Mouse (Mus musculus) heart, embryonic 16.5 days (tissue): ENCODE data around the gene Tmem201. TPM values are rescaled to one million over a fixed set of nuclear protein-coding genes. Genes with fewer than 3 reads are reported as not detected.

Source experiments
- ATAC-seq: fragments of 200-750 bp; cut with Nextera tagmentation; replicated peaks from 2 replicates; pipeline ENCODE4 v1.8.0; 2017; ENCODE audit warnings: moderate number of reproducible peaks; ENCODE audit not compliant: insufficient read depth, low FRiP score; ENCODE audit errors: extremely low read depth
- H3K27ac ChIP-seq: fragments of 300-500 bp; sonication (generic); 2 replicates; pipeline ENCODE4 v1.5.1; 2014; ENCODE audit warnings: mild to moderate bottlenecking, low read length, control low read depth, moderate library complexity
- H3K27me3 ChIP-seq: fragments of 300-500 bp; sonication (generic); 2 replicates; pipeline ENCODE4 v1.6.1; 2014; ENCODE audit warnings: low read length, mixed read lengths; ENCODE audit not compliant: control insufficient read depth, insufficient read depth
- H3K36me3 ChIP-seq: fragments of 300-500 bp; sonication (generic); 2 replicates; pipeline ENCODE4 v1.6.1; 2014; ENCODE audit not compliant: control insufficient read depth, insufficient read depth
- H3K4me1 ChIP-seq: fragments of 300-500 bp; sonication (generic); 2 replicates; pipeline ENCODE4 v1.6.1; 2014; ENCODE audit warnings: low read length, mixed read lengths; ENCODE audit not compliant: control insufficient read depth, insufficient read depth
- H3K4me2 ChIP-seq: fragments of 300-500 bp; sonication (generic); 2 replicates; pipeline ENCODE4 v1.6.1; 2014; ENCODE audit warnings: low read depth, mild to moderate bottlenecking, control low read depth, low read length
- H3K4me3 ChIP-seq: fragments of 300-500 bp; sonication (generic); 2 replicates; pipeline ENCODE4 v1.5.1; 2014; ENCODE audit warnings: mild to moderate bottlenecking, control low read depth, low read length
- H3K9ac ChIP-seq: fragments of 300-500 bp; sonication (generic); 2 replicates; pipeline ENCODE4 v1.6.1; 2014; ENCODE audit warnings: low read length, control low read depth
- H3K9me3 ChIP-seq: fragments of 300-500 bp; sonication (generic); replicated peaks from 2 replicates; pipeline ENCODE4 v1.6.1; 2016; ENCODE audit warnings: low read length; ENCODE audit not compliant: control insufficient read depth
- WGBS: fragments of 180-500 bp; shearing (Covaris S2); extraction: QIAGEN DNeasy Blood & Tissue Kit; methylation state at CpG from one replicate; pipeline ENCODE4 v1.1.7; 2014; 5-methylcytosine and 5-hydroxymethylcytosine counted together
- polyA plus RNA-seq: library from polyadenylated mRNA; unstranded; fragments of >200 nt; fragmentation: Nextera tagmentation; extraction: Ambion mirVana; gene quantifications from 2 replicates; pipeline ENCODE4 v1.2.1, GENCODE M21; 2015

Gene Tmem201
- polyA plus RNA-seq, 1 experiment from 2014 or later = 46.4 TPM

GRCm38 (mm10) chr4:149684841-149685623 is 52.8 kb downstream of the Tmem201 start:
- Histone ChIP-seq H3K27ac (no peak overlapping the region), H3K27me3 (peaks cover 3% of the 10 kb centered on the region; the same call in 1 of the 2 replicates), H3K36me3 (no peaks in the 10 kb centered on the region), H3K4me2 (no peak overlapping the region), H3K9ac (no peak overlapping the region), H3K9me3 (no peaks in the 10 kb centered on the region), H3K4me3 (no peak overlapping the region), H3K4me1 (peaks cover 3% of the 10 kb centered on the region)
- 80% methylated on average over 11 of the region's 11 CpGs for WGBS
- no peak for ATAC-seq

- WGBS = 21% methylated on average over 7 of the region's 7 CpGs
- Histone ChIP-seq H3K36me3 (no peaks in the 10 kb centered on the region), H3K4me3 (no peak overlapping the region), H3K27me3 (peaks cover 3% of the 10 kb centered on the region; the same call in 1 of the 2 replicates), H3K27ac (no peak overlapping the region), H3K9ac (no peak overlapping the region), H3K4me2 (no peak overlapping the region), H3K4me1 (no peaks in the 10 kb centered on the region), H3K9me3 (no peaks in the 10 kb centered on the region)
- no peak for ATAC-seq
Measured at GRCm38 (mm10) chr4:149683875-149684274, 54.0 kb downstream of the Tmem201 start.

GRCm38 (mm10) chr4:149679056-149679770 is 58.6 kb downstream of the Tmem201 start:
- no peak for ATAC-seq
- WGBS = 55% methylated on average over 11 of the region's 11 CpGs
- Histone ChIP-seq H3K27ac (no peak overlapping the region), H3K4me2 (no peak overlapping the region), H3K4me1 (peaks cover 8% of the 10 kb centered on the region), H3K36me3 (no peaks in the 10 kb centered on the region), H3K27me3 (peaks cover 12% of the 10 kb centered on the region), H3K4me3 (no peak overlapping the region), H3K9ac (no peak overlapping the region), H3K9me3 (no peaks in the 10 kb centered on the region)

- no peak overlapping the region for H3K27ac ChIP-seq
- peaks cover 8% of the 10 kb centered on the region for H3K4me1 ChIP-seq
- H3K4me3 ChIP-seq = no peak overlapping the region
- H3K9me3 ChIP-seq = no peaks in the 10 kb centered on the region
- no peak overlapping the region for H3K4me2 ChIP-seq
- no peak for ATAC-seq
- H3K36me3 ChIP-seq = no peaks in the 10 kb centered on the region
- peaks cover 9% of the 10 kb centered on the region; the same call in 1 of the 2 replicates for H3K27me3 ChIP-seq
- 57% methylated on average over 1 of the region's 1 CpGs for WGBS
- H3K9ac ChIP-seq = no peak overlapping the region
Measured at GRCm38 (mm10) chr4:149678006-149678405, 59.8 kb downstream of the Tmem201 start.

- H3K9ac ChIP-seq = peak overlapping the region; percentile 70
- no peak overlapping the region for H3K27ac ChIP-seq
- WGBS = 5% methylated on average over 57 of the region's 60 CpGs
- peaks cover 5% of the 10 kb centered on the region; the same call in 1 of the 2 replicates for H3K9me3 ChIP-seq
- peak; percentile 92 for ATAC-seq
- H3K36me3 ChIP-seq = no peaks in the 10 kb centered on the region
- peak overlapping the region; percentile 73 for H3K4me3 ChIP-seq
- peaks cover 9% of the 10 kb centered on the region; the same call in 1 of the 2 replicates for H3K27me3 ChIP-seq
- peaks cover 8% of the 10 kb centered on the region for H3K4me1 ChIP-seq
- peak overlapping the region; percentile 89 for H3K4me2 ChIP-seq
Measured at GRCm38 (mm10) chr4:149675378-149676261, 62.2 kb downstream of the Tmem201 start.

DNA sequence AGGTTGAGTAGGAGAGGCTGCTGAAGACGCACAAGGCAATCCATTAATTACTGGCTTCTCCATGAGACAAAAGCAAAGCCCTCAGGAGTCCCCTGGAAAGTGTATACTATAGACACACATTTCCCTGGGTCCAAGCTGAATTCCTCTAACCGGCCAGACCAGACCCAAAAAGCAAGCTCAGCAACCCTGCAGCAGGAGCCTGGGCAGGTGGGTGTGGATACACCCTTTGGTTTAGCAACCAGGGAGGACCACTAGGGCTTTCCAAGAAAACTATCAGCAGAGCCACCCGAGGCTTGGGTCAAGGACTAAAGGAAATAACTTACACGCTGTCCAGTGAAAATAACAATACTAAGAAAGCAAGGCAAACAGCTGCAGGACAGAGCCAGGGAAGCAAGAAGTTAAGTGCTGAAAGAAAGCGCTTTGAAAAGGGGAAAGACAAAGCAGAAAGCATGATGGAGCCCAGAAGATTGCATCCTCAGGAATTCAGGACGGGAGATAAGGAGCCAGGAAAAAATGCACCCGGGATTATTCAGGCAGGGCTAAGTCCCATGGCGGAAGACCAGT is 62.9 kb downstream of the Tmem201 start:
- peaks cover 8% of the 10 kb centered on the region for H3K4me1 ChIP-seq
- ATAC-seq = no peak
- H3K36me3 ChIP-seq = no peaks in the 10 kb centered on the region
- H3K9ac ChIP-seq = peak overlapping the region; percentile 70
- peak overlapping the region; percentile 73 for H3K4me3 ChIP-seq
- peak overlapping the region; percentile 89 for H3K4me2 ChIP-seq
- peaks cover 9% of the 10 kb centered on the region; the same call in 1 of the 2 replicates for H3K27me3 ChIP-seq
- H3K9me3 ChIP-seq = peaks cover 5% of the 10 kb centered on the region; the same call in 1 of the 2 replicates
- 20% methylated on average over 8 of the region's 8 CpGs for WGBS
- no peak overlapping the region for H3K27ac ChIP-seq

- H3K36me3 ChIP-seq = no peaks in the 10 kb centered on the region
- WGBS = 87% methylated on average over 5 of the region's 5 CpGs
- H3K4me2 ChIP-seq = no peak overlapping the region
- H3K9me3 ChIP-seq = peaks cover 5% of the 10 kb centered on the region; the same call in 1 of the 2 replicates
- peaks cover 8% of the 10 kb centered on the region for H3K4me1 ChIP-seq
- peaks cover 9% of the 10 kb centered on the region; the same call in 1 of the 2 replicates for H3K27me3 ChIP-seq
- no peak overlapping the region for H3K4me3 ChIP-seq
- ATAC-seq = no peak
- H3K27ac ChIP-seq = no peak overlapping the region
- no peak overlapping the region for H3K9ac ChIP-seq
Measured at GRCm38 (mm10) chr4:149672747-149673146, 65.1 kb downstream of the Tmem201 start.

GRCm38 (mm10) chr4:149671175-149671574 is 66.7 kb downstream of the Tmem201 start:
- Histone ChIP-seq H3K4me3 (no peak overlapping the region), H3K9ac (no peak overlapping the region), H3K36me3 (no peaks in the 10 kb centered on the region), H3K27ac (no peak overlapping the region), H3K9me3 (peaks cover 5% of the 10 kb centered on the region; the same call in 1 of the 2 replicates), H3K4me2 (no peak overlapping the region), H3K4me1 (peaks cover 5% of the 10 kb centered on the region), H3K27me3 (peaks cover 9% of the 10 kb centered on the region; the same call in 1 of the 2 replicates)
- 91% methylated on average over 6 of the region's 6 CpGs for WGBS
- no peak for ATAC-seq
